Mouse (Mus musculus) limb, embryonic 15.5 days (tissue): Measurements from ENCODE around the gene Cnot6. TPM values are rescaled to one million over a fixed set of nuclear protein-coding genes. Genes with fewer than 3 reads are reported as not detected.

Source experiments
- ATAC-seq: fragments of 200-750 bp; cut with Nextera tagmentation; 2 replicates; pipeline ENCODE4 v1.8.0; 2017; ENCODE audit warnings: low read depth, moderate TSS enrichment; ENCODE audit not compliant: insufficient number of reproducible peaks, low FRiP score, low TSS enrichment
- H3K27ac ChIP-seq: fragments of 300-500 bp; sonication (generic); 2 replicates; pipeline ENCODE4 v1.5.1; 2015; ENCODE audit warnings: moderate library complexity, mild to moderate bottlenecking, inconsistent platforms
- H3K27me3 ChIP-seq: fragments of 300-500 bp; sonication (generic); 2 replicates; pipeline ENCODE4 v1.6.1; 2015; ENCODE audit warnings: inconsistent platforms
- H3K36me3 ChIP-seq: fragments of 300-500 bp; sonication (generic); 2 replicates; pipeline ENCODE4 v1.6.1; 2015; ENCODE audit warnings: inconsistent platforms
- H3K4me1 ChIP-seq: fragments of 300-500 bp; sonication (generic); 2 replicates; pipeline ENCODE4 v1.6.1; 2015; ENCODE audit warnings: inconsistent platforms
- H3K4me2 ChIP-seq: fragments of 300-500 bp; sonication (generic); 2 replicates; pipeline ENCODE4 v1.6.1; 2015; ENCODE audit warnings: mild to moderate bottlenecking, inconsistent platforms
- H3K4me3 ChIP-seq: fragments of 300-500 bp; sonication (generic); 2 replicates; pipeline ENCODE4 v1.5.1; 2015; ENCODE audit warnings: mild to moderate bottlenecking, inconsistent platforms
- H3K9ac ChIP-seq: fragments of 300-500 bp; sonication (generic); 2 replicates; pipeline ENCODE4 v1.6.1; 2015; ENCODE audit warnings: inconsistent platforms
- H3K9me3 ChIP-seq: fragments of 300-500 bp; sonication (generic); 2 replicates; pipeline ENCODE4 v1.6.1; 2016; ENCODE audit warnings: inconsistent platforms
- WGBS: fragments of 180-500 bp; shearing (Covaris S2); methylation state at CpG from one replicate; pipeline ENCODE4 v1.1.7; 2015; 5-methylcytosine and 5-hydroxymethylcytosine counted together
- polyA plus RNA-seq: library from polyadenylated mRNA; unstranded; fragments of >200 nt; fragmentation: Nextera tagmentation; extraction: Ambion mirVana; gene quantifications from 2 replicates; pipeline ENCODE4 v1.2.1, GENCODE M21; 2015

Cnot6 gene
- 40.1 and 47.9 TPM in 2 replicates for polyA plus RNA-seq

DNA sequence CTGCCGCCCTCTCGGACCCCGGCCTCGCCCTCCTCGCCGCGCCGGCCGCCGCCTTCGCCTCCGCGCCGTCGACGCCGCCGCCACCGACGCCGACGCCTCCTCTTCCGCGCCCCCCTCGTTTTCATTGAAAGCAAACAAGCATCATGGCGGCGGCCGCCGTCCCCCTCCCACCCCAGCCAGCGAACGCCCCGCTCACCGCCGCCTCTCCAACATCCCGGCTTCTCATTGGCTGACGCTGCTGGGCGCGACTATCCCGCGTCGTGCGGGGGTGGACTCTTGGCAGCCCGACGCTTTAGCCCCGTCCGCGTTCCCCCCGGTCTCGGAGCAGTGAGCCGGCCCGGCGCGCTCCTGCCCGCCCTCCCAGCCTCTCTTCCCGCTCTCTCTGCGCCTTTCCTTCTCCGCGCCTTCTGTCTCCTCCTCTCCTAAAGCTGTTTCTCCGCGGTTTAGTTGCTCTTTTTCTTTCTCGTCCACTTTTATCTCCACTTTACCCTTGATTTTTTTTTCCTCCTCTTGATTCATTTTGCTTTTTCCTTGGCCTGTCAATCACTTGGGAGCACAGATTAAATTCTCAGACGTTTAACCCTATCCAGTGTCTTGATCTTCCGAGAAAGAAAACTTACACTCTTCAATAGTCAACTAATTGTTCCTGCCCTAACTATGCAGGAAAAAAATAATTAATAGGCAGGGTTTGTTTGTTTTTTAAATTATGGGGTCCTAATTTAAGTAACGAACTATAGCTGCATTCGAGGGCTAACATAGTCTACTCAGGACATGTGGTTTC, at the start of gene Cnot6:
TSS of gene Cnot6 (minus strand) at position 169 of the 781 bp plus-strand sequence.
- Histone ChIP-seq H3K4me1 (peaks cover 25% of the 10 kb centered on the region), H3K4me2 (peak within 1 kb of the TSS; percentile 63), H3K27me3 (no peaks in the 10 kb centered on the region), H3K9me3 (no peaks in the 10 kb centered on the region), H3K4me3 (peak within 1 kb of the TSS; percentile 97), H3K27ac (peak within 1 kb of the TSS; percentile 95), H3K9ac (peak within 1 kb of the TSS; percentile 99), H3K36me3 (peaks cover 7% of the 10 kb centered on the region; the same call in 1 of the 2 replicates)
- ATAC-seq: peak; percentile 98
- under 1% methylated on average over 65 of the region's 65 CpGs for WGBS

- ATAC-seq: no peak
- WGBS: 35% methylated on average over 5 of the region's 5 CpGs
- Histone ChIP-seq H3K36me3 (no peaks in the 10 kb centered on the region), H3K9me3 (no peaks in the 10 kb centered on the region), H3K4me3 (no peak overlapping the region), H3K27me3 (no peaks in the 10 kb centered on the region), H3K27ac (peak overlapping the region; percentile 69), H3K4me2 (no peak overlapping the region), H3K9ac (no peak overlapping the region), H3K4me1 (peaks cover 44% of the 10 kb centered on the region)
Measured at GRCm38 (mm10) chr11:49761130-49761529, 48.6 kb upstream of the Cnot6 start.

DNA sequence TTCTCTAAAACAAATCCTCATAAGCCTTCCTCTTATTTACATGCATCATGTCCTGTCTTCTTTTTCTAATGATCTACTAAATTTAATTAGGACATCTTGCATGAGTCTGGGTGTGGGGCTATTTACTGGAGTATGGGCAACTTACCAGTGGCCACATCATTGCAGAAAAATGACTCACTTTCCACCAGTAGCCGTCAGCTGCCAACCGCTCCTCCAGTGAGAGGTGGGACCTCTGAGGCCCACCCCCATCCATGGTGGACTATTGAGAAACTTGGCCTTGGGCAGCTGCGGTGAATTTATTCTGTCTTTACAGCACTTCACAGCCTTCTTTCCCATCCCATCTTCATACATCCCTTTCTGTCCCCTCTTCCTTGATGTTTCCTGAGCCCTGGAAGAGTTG, 45.6 kb upstream of the Cnot6 start:
- H3K4me1 ChIP-seq: peaks cover 31% of the 10 kb centered on the region

DNA sequence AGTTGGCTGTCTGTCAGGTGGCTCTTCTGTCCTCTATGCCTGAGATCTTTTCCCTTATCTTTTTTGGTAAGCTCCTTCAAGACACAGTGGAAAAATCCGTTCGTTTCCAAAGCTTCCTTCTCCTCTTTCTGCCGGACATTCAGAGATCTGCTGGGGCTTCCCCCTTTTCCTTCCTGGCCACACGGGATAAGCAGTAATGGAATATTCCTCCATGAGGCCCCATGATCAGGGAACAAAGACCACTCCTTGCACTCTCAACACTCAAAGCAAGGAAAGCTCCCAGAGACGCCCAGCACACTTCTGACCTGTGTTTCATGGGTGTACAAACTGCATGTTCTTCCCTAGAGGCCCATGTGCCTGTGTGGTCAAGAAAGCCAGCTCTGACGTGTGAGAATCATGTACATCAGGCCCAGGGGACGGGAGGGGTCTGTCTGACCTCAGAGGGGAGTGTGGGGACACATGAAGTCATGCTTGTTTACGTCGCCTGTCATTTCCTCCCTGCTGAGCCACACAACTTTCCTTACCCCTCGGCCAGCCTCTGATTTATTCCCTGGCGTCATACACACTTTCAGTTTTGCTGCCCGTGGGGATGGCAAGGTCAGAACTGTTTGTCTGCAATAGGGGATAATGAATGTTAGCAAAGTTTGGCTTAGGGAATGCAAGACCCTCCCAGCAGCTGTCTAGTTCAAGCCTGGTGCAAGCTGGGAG, 42.6 kb upstream of the Cnot6 start:
- Histone ChIP-seq H3K36me3 (no peaks in the 10 kb centered on the region), H3K27me3 (no peaks in the 10 kb centered on the region), H3K4me3 (no peak overlapping the region), H3K9me3 (no peaks in the 10 kb centered on the region), H3K4me1 (peaks cover 14% of the 10 kb centered on the region), H3K4me2 (no peak overlapping the region), H3K27ac (peak overlapping the region; percentile 59), H3K9ac (no peak overlapping the region)
- WGBS: 41% methylated on average over 12 of the region's 12 CpGs
- ATAC-seq: 0 out of 2 replicates have a peak, but pooled peaks have one; percentile 27

More for the DNA sequence above, 45.6 kb upstream of the Cnot6 start:
- ATAC-seq: no peak
- Histone ChIP-seq H3K9me3 (no peaks in the 10 kb centered on the region), H3K4me3 (no peak overlapping the region), H3K4me2 (no peak overlapping the region), H3K36me3 (no peaks in the 10 kb centered on the region), H3K9ac (no peak overlapping the region), H3K27ac (no peak overlapping the region), H3K27me3 (no peaks in the 10 kb centered on the region)
- WGBS: 90% methylated on average over 3 of the region's 3 CpGs

DNA sequence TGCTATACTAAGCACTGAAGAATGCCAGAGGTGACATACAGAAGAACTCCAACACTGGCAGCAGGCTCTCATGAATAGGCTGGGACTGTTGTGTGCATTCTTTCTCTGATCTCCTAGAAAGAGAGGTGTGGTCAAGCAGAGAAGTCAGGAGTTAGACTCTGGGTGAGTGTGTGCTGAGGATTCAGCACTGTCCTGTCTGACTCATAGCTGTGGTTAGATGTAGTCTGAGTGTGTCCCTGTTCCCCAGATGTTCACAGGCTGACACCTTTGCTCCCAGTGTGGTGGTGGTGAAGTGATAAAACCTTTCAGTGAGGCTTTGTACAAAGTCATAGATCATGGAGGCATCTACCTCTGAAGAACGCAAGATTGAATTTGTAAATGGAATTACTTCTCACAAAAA, 34.2 kb upstream of the Cnot6 start:
- no peak for ATAC-seq
- no peaks in the 10 kb centered on the region for H3K4me1 ChIP-seq
- 87% methylated on average over 1 of the region's 1 CpGs for WGBS
- no peaks in the 10 kb centered on the region for H3K27me3 ChIP-seq
- H3K4me3 ChIP-seq: no peak overlapping the region
- no peak overlapping the region for H3K27ac ChIP-seq
- no peak overlapping the region for H3K4me2 ChIP-seq
- no peak overlapping the region for H3K9ac ChIP-seq
- no peaks in the 10 kb centered on the region for H3K36me3 ChIP-seq
- peaks cover 3% of the 10 kb centered on the region; the same call in 1 of the 2 replicates for H3K9me3 ChIP-seq

- Histone ChIP-seq H3K9ac (no peak overlapping the region), H3K4me3 (no peak overlapping the region), H3K36me3 (no peaks in the 10 kb centered on the region), H3K9me3 (peaks cover 3% of the 10 kb centered on the region; the same call in 1 of the 2 replicates), H3K4me2 (no peak overlapping the region), H3K4me1 (no peaks in the 10 kb centered on the region), H3K27ac (no peak overlapping the region), H3K27me3 (no peaks in the 10 kb centered on the region)
- ATAC-seq: no peak
- 70% methylated on average over 3 of the region's 3 CpGs for WGBS
Measured at GRCm38 (mm10) chr11:49745839-49746238, 33.3 kb upstream of the Cnot6 start.

DNA sequence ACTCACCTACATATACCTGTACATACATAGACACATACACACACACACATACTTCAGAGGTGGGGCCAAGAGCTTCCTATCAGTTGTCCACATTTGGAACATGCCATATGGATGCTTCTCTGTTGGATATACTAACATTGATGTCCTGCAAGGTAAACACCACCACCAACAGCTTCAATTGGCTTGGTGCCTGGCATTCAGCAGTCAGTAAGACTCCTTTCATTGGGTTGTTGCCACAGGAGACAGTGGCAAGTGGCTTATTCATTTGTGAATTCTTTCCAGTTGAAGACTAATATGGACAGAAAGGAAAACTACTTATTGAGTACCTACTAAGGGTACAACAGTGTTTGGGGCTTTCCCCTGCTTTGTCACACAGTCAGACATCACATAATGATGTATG, 32.5 kb upstream of the Cnot6 start:
- Histone ChIP-seq H3K36me3 (no peaks in the 10 kb centered on the region), H3K27me3 (no peaks in the 10 kb centered on the region)

DNA sequence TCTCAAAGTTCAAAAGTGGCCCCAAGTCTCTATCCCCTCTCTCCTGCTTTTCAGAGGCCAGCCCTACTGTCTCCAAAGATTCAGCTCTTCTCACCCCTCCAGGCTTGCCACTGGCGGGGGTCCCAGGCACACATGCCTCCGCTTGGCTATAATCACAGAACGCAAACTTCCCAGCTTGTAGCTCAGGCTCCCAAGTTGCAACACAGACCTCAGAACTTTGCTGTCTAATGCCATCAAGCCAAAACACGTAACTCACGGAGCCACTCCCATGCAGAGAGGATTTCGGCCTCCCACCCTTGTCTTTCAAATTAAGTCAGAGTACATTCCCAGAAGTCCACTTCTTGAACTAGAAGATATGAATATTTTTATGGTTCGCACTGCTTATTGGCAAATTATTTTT, 31.1 kb upstream of the Cnot6 start:
- WGBS: 67% methylated on average over 7 of the region's 7 CpGs

More for the DNA sequence above, 32.5 kb upstream of the Cnot6 start:
- H3K9ac ChIP-seq: no peak overlapping the region
- no peak for ATAC-seq
- H3K27ac ChIP-seq: no peak overlapping the region
- H3K4me1 ChIP-seq: no peaks in the 10 kb centered on the region
- no peak overlapping the region for H3K4me3 ChIP-seq
- H3K4me2 ChIP-seq: no peak overlapping the region
- H3K9me3 ChIP-seq: peaks cover 3% of the 10 kb centered on the region; the same call in 1 of the 2 replicates

GRCm38 (mm10) chr11:49742248-49742647, 29.7 kb upstream of the Cnot6 start:
- WGBS: 78% methylated on average over 8 of the region's 8 CpGs
- H3K4me3 ChIP-seq: no peak overlapping the region
- no peak for ATAC-seq
- H3K9me3 ChIP-seq: no peaks in the 10 kb centered on the region
- H3K27me3 ChIP-seq: no peaks in the 10 kb centered on the region
- H3K27ac ChIP-seq: no peak overlapping the region
- no peaks in the 10 kb centered on the region for H3K4me1 ChIP-seq
- H3K9ac ChIP-seq: no peak overlapping the region
- H3K4me2 ChIP-seq: no peak overlapping the region
- no peaks in the 10 kb centered on the region for H3K36me3 ChIP-seq

More for the DNA sequence above, 31.1 kb upstream of the Cnot6 start:
- no peak overlapping the region for H3K4me2 ChIP-seq
- no peak for ATAC-seq
- H3K4me1 ChIP-seq: no peaks in the 10 kb centered on the region
- no peaks in the 10 kb centered on the region for H3K27me3 ChIP-seq
- no peak overlapping the region for H3K27ac ChIP-seq
- no peaks in the 10 kb centered on the region for H3K36me3 ChIP-seq
- no peaks in the 10 kb centered on the region for H3K9me3 ChIP-seq
- H3K9ac ChIP-seq: no peak overlapping the region
- no peak overlapping the region for H3K4me3 ChIP-seq

GRCm38 (mm10) chr11:49739776-49740175, 27.3 kb upstream of the Cnot6 start:
- Histone ChIP-seq H3K4me3 (no peak overlapping the region), H3K4me2 (no peak overlapping the region), H3K4me1 (no peaks in the 10 kb centered on the region), H3K27me3 (no peaks in the 10 kb centered on the region), H3K36me3 (no peaks in the 10 kb centered on the region), H3K9me3 (no peaks in the 10 kb centered on the region), H3K27ac (no peak overlapping the region), H3K9ac (no peak overlapping the region)
- WGBS: 76% methylated on average over 3 of the region's 3 CpGs
- ATAC-seq: no peak

DNA sequence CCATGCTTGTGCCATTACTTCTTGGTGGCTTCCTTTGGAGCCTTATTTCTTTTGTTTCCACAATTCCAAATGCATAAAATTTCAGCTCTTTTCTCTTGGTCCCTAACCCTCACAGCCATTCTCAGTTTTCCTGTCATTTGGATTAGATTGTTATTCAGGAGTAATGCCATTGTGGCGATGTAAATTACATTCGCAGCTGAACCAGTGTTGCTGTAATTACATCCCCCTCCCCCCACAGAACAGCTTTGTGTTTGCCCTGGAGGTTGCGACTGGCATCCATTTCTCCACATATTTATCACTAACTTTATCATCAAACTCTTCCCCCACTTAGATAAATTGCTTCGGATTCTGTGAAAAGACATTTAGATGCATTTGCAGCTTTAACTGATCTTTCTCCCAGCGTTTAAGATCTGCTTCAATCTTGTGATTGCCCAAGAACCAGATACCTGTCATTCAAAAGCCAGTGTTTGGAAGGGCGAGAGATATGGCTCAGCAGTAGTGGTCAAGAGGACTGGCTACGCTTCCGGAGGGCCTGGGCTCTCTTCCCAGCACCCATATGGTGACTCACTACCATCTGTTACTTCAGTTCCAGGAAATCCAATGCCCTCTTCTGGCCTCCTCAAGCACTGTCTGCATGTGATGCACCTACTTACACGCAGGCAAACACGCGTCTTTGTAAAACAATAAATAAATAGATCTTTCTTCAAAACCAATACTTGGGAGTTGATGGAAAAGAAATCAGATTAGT, 26.3 kb upstream of the Cnot6 start:
- Histone ChIP-seq H3K4me1 (no peaks in the 10 kb centered on the region), H3K9ac (no peak overlapping the region), H3K4me2 (no peak overlapping the region), H3K36me3 (no peaks in the 10 kb centered on the region), H3K27me3 (no peaks in the 10 kb centered on the region), H3K9me3 (no peaks in the 10 kb centered on the region), H3K4me3 (no peak overlapping the region), H3K27ac (no peak overlapping the region)
- 78% methylated on average over 11 of the region's 11 CpGs for WGBS
- ATAC-seq: no peak
